Mouse (Mus musculus): ENCODE measurements around the gene Mrps18a.

Gene Mrps18a

DNA sequence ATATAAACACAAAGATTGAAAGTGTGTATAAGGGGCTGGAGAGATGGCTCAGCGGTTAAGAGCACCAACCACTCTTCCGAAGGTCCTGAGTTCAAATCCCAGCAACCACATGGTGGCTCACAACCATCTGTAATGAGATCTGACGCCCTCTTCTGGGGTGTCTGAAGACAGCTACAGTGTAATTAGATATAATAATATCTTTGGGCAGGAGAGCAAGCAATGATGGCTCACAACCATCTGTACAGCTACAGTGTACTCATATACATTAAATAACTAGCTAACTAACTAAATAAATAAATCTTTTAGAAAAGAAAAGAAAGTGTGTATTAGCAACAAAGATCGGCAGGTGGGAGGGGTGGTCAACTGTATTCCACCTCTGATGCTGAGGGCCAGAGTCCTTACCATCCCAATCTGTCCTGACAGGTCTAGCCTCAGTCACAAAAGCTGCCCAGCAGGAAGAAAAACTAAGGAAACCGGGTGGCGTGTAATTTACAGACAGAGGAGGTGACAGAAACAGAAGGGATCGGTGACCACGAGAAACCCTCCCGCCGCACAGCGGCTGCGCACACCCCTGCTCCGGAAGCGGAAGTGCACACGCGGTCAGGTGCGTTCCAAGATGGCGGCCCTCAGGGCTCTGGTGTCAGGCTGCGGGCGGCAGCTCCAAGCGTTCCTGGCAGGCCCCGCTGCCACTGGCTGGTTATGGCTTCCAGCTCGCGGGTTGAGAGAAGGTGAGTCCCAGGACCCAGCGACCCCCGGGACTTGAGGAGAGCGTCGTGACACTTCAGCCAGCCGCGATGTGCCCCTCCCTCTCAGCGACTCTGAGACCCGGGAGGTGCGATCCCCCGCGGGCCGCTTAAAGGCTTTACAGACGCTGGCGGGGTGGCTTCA lies at the start of gene Mrps18a:
Mrps18a (plus strand) TSS at position 585 of the 888 bp plus-strand sequence.
- peak; percentile 78 for DNase-seq

DNA sequence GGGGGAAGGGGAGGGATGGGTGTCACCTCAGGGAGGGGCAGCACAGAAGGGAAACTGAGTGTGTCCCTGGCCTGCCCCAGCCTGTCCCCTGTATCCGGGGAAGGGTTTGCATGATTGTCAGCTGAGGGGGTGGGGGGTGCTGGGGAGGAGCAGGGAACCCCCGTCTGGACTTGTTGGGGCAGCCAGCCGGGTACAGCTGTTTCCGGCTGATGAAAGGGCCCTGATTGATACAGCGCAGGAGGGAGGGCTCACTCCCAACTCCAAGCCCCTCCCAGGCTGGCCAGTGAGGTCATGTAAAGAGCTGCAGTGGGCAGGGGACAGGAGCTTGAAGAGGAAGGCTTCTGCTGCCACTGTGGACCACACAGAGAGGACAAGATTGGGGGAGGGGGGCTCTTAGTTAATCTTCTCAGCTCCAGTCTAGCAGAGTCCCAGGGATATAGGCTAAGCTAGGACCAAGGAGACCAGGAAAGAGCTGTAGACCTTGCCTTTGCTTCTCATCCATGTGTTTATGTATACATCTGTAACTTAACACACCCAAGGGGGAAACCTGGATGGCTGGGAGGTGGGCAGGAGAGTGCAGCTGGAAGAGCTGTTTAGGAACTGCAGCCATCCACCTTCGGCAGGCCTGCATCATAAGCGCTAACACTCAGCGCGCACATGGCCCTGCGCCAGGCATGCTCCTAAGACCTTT lies 47.4 kb upstream of the Mrps18a start:
- no peak for DNase-seq

DNA sequence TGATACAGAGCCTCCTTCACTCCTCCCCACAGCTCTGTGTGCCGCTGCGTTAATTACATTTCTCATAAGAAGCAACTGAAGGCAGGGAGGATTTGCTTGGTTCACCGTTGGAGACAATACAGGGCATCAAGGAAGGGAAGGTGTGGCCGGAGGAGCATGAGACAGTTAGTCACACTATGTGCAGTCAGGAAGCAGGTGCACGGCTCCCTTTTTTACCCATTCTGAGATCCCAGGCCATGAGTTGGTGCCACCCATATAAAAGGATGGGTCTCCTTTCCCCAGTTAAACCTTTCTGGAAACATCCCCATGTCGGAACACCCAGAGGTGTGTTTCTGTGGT lies 46.8 kb upstream of the Mrps18a start:
- DNase-seq = no peak

DNA sequence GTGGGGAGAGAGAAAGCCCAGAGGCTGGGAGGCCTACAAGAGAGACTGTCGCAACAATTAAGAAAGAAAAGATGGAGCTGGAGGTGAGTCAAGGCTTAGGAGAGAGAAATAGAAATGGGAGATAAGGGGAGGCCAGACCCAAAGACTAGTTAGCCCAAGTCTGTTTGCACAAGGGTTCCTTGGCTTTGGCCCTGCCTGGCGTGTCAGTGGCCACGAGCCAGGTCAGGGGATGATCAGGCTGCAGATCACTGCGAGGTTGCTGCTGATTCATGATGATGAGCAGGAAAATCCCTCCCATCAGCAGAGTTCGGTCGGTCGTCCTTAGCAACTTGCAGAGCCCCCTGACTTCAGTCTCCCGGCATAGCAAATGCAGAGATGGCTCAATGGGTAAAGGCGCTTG lies 40.7 kb upstream of the Mrps18a start:
- DNase-seq = no peak

DNA sequence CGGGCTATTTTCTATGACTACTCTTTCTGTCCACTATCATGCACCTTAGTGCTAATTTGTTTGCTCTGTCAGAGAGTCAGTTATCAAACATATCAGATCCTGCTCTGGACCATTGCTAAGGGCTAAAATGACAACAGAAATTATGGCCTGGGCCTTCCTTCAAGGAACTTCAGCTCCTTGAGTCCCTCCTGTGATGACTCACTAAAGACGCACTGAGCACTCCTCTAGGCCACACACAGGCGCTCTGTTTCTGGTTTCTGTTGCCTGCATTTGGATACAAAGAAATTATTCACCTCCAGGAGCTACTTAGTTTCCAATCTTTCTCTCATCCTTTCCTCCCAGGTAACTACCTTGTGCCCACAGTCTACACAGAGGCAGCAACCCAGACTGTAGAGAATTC lies 39.3 kb upstream of the Mrps18a start:
- DNase-seq = no peak

DNA sequence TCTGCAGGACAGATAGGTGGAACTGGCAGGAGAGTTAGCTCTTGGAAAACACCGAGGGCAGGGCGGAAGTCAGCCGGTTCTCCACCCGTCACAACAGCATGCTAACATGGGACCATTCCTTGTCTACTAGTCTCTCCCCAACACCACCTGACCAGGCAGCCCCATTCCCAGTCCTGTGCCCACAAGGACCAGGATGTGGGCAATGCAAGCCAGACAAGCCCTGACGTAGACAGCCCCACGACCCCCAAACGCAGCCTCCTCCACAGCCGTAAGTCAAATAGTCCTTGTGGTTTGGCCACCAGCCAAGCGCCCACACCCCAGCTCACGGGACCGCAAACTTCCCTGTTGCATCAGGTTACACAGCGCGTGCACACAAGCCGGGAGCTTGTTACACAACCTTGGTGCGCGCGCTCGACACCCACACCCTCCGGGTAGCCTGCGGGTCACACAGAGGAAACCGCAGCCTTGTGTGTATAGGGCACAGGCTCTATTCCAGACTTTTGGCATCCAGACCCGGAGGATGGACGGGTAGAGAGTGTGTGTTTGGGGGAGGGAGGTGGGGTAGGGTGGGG lies 37.0 kb upstream of the Mrps18a start:
- DNase-seq = peak; percentile 25

DNA sequence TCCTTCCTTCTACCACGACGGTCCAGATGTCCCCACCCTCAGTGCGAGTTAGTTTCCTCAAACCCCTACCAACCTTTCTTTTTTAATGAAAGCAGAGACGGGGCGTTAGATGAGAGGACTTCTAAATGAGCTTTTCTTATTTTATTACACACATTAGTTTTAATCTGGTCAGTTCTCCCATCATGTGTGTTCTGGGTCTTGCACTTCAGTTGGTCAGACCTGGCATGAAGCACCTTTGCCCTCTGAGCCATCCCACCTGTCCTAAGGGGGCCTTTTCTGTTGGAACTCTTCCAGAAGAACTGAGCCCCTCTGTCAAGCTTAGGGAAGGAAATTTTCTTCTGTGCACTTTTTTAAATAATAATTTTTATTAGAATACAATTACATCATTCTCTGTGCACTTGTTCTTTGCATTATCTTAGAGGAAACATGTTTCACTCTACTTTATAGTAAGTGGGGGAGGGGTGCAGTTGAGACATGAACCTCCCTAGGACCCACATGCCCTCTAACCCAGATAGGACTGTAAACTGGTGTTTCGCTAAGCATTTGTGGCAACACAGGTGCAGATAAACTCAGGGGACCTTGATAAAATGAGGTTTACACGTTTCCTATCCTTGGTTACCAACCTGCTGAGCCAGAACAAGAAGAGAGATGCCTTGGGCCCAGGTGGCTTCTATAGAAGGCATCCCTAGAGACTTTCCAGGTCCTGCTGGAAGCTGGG lies 36.2 kb upstream of the Mrps18a start:
- DNase-seq = no peak

DNA sequence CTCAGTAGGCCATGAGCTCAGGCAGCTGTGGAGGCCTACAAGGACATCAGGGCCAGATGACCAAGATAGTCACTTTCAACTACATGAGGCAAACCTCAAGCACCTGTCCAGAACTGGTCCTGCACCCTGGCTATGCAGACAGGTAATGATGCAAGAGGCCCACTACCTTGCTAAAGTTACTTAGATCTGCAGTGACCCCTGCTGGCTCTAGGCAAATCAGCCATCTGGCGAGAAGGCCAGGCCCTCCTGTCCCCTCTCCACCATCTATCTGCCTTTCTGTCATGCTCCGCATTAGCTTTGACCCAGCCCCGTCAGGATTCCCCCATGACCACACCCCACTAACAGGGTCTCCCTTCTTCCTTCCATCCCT lies 35.7 kb upstream of the Mrps18a start:
- DNase-seq = no peak

DNA sequence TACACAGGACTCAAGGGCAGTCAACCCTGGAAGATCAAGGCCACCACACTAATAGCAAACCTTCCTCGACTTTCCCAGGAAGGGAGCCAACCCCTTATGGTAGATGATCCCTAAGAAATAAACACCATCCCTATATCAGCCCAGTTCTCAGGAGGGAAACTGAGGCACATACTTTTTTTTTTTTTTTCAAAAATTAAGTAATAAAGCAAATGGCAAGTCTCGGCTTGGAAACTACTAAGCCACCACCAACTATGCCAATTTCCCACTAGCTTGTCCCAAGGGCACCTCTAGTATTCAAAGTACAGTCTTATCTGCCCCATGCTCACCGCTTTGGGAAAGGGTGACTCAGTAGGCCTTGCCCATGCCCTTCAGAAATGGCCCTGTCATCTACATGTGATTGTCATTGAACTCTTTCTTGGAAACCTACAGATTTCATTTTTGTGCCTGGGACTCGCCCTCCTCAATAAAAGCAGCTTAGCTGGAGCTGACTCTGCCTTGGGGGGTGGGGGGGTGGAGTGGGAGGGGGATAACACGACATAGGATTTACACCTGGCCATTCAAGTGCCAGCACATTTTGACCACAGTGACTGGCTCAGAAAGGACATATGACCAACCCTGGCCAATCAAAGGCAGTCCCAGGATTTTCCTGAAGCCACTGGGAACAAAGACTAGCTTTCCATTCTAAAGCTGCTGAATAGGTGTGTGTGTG lies 35.1 kb upstream of the Mrps18a start:
- DNase-seq = no peak

DNA sequence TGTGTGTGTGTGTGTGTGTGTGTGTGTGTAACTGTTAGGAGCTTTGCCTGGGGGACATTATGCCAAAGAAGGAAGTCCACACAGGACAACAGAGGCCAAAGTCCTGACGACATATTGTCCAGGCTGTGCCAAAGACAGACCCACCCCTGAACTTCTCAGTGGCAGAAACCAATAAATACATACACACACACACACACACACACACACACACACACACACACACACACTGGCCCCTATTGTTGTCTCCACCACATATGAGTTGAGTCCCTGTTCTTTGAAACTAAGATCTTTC lies 34.6 kb upstream of the Mrps18a start:
- no peak for DNase-seq

DNA sequence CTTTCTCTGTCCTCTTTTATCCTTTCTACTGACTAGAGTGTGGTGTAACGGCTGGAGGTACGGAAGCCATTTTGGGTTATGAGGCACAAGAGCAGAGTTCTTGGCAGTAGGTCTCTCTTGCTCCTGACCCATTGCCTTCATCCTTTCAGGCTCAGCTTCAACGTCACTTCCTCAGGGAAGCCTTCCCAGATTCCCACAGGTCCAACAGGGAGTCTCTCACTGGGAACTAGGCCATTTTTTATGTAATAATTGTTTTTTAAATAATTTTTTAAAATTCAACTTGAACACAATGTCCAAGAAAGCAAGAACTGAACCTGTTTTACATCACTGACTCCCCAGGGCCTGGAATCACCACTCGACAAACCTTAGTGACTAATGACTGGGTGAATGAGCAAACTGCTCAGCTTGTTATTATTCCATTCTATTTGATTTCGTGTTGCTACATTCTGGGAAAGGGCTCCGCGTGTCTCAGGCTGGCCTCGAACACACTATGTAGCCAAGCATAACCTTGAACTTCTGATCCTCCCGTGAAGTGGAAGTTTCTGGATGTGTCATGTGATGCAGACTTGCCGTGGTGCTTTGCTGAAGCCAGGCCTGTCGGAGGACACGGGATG lies 32.8 kb upstream of the Mrps18a start:
- DNase-seq = no peak

DNA sequence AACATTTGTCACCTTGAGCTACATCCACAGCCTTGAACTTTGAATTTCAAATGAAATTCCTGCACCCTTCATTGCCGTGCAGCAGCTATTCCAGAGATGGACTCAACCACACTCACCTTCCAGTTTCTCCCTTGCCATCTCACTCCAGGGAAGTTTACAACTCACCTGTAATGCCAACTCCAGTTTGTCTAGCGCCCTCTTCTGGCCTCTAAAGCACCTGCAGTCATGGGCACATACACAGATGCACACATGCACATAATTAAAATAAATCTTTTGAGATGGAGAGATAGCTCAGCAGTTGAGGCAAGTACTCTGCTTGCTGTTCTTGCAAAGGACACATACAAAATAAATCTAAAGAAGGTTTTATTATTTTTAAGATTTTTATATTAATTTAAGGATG lies 31.7 kb upstream of the Mrps18a start:
- DNase-seq = no peak

DNA sequence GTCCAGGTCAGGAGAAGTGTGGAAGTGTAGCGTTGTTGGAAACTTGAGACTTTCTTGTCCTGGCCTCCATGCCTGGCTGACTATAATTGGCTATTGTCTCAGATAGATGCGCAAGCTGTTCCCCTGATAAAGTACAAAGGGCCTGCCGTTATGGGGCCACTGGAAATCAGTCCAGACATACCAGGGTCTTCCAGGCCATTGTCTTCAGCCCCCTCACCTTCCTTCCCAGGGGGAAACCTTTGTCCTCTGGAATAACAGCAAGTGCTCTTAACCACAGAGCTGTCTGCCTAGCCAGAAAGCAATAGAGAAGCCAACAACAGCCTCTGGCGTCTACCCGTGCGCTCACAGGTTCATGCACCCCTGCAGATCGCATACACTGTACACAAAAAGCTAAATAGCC lies 30.4 kb upstream of the Mrps18a start:
- no peak for DNase-seq

DNA sequence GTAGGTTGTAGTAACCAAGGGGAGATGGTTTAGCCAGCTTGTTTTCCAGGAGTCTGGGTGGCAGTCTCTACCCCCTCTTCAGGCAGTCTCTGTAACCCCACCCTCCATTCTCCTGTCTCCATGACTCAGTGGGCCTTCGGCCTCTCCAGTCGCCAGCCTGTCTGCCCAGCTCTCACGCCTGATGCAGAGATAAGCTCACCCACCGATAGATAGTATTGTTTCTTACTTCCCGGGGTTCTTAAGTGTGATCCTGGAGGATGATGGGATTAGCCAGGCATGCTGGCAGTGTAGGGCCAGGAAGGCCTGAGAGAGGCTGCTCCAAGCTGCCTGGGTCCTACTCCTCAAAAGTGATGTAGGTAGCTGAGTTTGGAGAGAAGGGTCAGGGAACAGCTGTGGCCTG lies 29.7 kb upstream of the Mrps18a start:
- DNase-seq = no peak

DNA sequence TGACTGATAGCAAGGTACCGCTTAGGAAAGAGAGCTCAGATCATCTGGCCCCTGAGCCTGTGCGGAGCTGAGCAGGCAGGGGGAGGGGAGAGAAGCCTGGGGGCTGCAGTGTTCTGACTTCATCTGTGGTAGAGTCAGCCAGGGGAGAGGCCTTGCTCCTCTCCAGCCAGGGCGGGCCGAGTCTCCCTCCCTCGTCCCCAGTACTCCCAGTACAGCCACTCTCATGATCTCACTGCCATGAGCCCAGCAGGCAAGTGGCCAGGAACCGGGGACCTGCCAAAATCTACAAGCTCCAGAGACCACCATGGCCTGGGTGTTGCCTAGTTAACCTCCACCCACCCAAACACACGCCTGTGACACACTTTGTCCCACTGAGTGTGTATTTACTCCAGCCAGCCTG lies 29.1 kb upstream of the Mrps18a start:
- DNase-seq = no peak

DNA sequence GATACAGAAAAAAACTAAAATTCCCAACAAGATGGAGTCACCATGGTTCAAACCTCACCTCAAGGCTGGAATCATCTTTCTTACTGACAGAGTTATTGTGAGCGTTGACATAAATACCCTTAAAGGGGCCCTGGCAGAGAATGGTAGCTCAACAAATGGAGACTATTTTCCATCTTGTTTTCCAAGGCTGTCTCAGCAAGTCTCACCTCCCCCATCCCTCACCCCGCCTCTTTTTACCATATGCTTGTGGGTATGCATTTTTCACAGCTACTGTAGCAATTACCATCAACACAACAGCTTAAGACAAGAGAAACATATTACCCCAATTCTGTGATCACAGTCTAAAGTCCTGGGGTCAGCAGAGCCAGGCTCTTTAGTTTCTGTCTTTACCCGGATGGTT lies 27.4 kb upstream of the Mrps18a start:
- DNase-seq = no peak

DNA sequence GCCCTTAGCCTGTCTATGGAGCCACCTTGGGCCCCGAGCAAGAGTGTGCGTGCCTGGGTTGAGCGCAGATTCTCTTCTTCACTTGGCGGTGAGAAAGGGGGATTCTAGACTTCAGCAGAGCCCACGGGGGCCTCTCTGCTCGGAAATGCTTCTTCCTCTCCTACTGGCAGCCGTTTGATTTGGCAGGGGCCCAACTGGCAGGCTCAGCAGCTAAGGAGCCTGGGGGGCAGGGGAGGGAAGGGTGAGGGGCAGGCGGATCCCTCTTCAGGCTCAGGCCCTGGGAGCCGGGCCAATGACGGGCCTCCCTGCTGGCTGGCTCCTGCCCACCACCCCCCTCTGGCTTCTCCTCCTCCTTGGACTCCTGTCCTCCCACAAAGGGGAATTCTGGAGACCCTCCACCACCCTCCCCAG lies 26.7 kb upstream of the Mrps18a start:
- peak; percentile 11 for DNase-seq

DNA sequence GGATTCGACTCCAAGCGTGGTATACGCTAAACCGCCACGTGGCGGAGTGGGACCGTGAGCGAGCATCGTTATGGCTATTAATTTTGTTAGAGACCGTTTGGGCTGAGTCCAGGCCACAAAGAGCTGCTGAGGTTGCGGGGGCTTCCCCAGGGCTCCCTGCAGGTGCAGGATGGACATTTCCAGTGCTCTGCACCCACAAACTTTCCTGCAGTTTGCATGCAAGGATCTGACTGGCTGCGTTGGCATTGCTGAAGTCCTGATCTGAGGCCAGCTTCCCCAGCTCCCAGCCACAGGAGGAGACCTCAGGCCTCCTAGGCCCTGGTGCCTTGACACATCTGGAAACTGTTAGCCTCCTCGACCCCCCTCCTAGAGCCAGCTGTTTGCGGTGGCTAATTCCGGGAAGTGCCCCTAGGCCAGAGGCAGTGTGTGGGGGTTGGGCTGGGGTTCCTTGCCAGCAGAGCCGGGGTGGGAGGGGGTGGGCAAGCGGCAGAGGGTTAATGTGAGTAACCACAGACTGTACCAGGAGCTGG lies 24.4 kb upstream of the Mrps18a start:
- no peak for DNase-seq

DNA sequence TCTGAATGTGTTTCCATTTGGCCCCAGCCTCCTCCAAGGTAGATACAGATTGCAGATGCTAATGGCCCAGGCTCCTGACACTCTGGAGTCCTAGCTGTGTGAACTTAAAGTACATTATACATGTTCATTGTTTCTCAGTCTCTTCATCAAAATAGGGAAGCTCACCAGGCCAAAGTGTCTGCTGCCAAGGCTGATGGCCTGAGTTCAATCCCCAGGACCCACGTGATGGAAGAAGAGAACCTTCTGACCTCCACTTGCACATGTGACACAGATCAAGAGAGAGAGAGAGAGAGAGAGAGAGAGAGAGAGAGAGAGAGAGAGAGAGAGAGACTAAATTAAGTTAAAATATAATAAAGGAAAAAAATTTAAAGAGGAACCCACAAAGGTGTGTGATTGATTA lies 19.4 kb upstream of the Mrps18a start:
- no peak for DNase-seq

DNA sequence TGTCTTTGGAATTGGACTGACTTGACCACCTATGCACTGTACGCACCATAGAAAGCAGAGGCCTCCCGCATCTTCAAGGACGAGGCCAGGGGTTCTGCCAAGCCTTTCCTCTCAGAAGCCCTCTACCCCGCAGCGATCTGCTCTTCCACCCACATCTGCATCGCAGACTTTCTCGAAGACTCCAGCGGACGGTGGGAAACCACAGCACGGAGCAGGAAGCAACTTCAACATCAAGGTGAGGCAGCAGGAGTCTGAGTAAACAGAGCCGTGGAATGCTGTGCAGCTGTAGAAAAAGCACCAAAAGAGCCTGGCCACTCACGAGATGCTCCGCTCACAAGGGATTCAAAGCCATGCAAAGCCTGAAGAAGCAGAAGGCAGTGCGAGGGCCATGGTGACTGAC lies 18.9 kb upstream of the Mrps18a start:
- DNase-seq = no peak

DNA sequence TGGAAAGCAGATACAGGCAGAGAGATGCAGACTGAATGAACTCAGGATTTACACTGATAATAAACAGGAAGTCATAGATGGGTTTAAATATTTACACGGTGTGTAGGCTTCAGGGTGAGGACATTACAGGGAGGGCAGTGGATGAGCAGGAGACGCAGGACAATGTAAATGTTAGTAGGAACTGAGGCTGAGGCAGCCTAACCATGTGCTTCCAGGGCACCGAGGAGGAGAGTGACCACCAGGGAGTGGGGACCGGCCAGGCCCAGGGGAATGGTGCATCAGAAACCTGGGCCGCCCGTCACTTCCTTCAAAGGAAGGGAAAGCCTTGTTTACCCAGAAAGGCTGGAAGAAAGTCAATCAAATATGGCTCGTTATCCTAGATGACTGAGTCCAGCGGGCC lies 12.3 kb upstream of the Mrps18a start:
- DNase-seq = no peak

DNA sequence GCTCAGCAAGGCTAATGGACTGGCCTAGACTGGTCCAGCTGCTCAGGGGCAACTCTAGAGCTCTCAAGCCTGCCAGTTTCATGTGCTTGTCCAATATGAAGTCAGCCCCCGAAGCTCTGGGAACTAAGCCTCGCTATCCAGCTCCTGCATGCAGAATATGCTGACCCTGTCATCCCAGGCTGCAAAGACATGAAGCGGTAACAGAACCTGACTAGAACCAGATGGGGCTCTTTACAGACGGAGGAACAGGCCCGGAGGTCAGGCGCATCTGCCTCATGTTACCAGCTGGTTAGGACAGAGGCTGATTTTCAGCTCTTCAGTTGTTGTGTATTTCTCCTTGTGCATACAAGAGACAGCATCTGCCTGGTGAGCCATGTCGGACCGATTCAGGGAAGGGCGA lies 8.9 kb upstream of the Mrps18a start:
- no peak for DNase-seq
